In the genomic region with DNA sequence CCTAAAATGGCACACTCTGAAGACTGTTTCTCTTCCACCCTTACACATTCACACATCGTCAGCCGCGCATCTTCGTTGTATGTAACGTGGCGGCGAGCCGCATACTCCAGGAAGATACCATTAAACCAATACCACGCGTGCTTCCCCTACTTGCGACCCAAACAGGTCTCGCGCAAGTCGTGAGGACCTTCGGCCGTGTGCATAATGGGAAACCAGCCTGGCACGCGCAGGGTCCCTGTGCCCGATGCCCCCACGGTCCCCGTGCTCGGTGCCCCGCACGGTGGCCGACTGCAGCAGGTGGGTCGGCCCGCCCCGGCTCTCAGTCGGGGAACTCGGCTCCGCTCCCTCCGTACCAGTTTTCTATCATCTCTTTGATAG, we compare ENCODE assay signal across 8 mouse cellular contexts. TPM values are rescaled to one million over a fixed set of nuclear protein-coding genes. Genes with fewer than 3 reads are reported as not detected.
DNase-seq lines count a peak whose midpoint lies in the region; ATAC-seq and TF ChIP-seq lines count a peak whose summit lies in the region.

No protein-coding gene starts in this region.

- no peaks in the 10 kb centered on the region; the same call in 1 of the 2 replicates for H3K36me3 ChIP-seq in testis, adult 2 months (ENCODE audit: control insufficient read depth, insufficient read depth, low read length)
- no peaks in the 10 kb centered on the region for H3K36me3 ChIP-seq in intestine, embryonic 16.5 days (ENCODE audit: control insufficient read depth, insufficient read depth, low read length)
- H3K36me3 ChIP-seq in neural tube, embryonic 12.5 days = peaks cover 10% of the 10 kb centered on the region; the same call in 1 of the 2 replicates

- peak; percentile 61 for ATAC-seq in intestine, embryonic 16.5 days
- ATAC-seq in neural tube, embryonic 12.5 days (ENCODE audit: low FRiP score, low read depth) = peak; percentile 82

- H3K4me1 ChIP-seq in cerebellum, adult 2 months (ENCODE audit: control insufficient read depth, insufficient read depth, low read length) = peaks cover 9% of the 10 kb centered on the region; the same call in 1 of the 2 replicates
- peaks cover 7% of the 10 kb centered on the region for H3K4me1 ChIP-seq in testis, adult 2 months (ENCODE audit: control insufficient read depth, insufficient read depth, low read length)
- H3K4me1 ChIP-seq in intestine, embryonic 16.5 days (ENCODE audit: control insufficient read depth, insufficient read depth, low read length) = peaks cover 20% of the 10 kb centered on the region
- peaks cover 41% of the 10 kb centered on the region for H3K4me1 ChIP-seq in neural tube, embryonic 12.5 days

- H3K4me2 ChIP-seq in intestine, embryonic 16.5 days (ENCODE audit: low read depth, low read length) = peak overlapping the region; percentile 69
- H3K4me2 ChIP-seq in neural tube, embryonic 12.5 days (replicated peaks) = peak overlapping the region; percentile 90

- H3K27ac ChIP-seq in cerebellum, adult 2 months (ENCODE audit: insufficient read depth, low read length) = peak overlapping the region; percentile 60
- H3K27ac ChIP-seq in testis, adult 2 months (ENCODE audit: control insufficient read depth, insufficient read depth, low read depth, low read length) = peak overlapping the region; percentile 76
- peak overlapping the region; percentile 96 for H3K27ac ChIP-seq in intestine, embryonic 16.5 days (ENCODE audit: low read length)
- peak overlapping the region; percentile 46 for H3K27ac ChIP-seq in neural tube, embryonic 12.5 days

- no peak for TF ChIP-seq CTCF in cerebellum, adult 2 months (IDR thresholded peaks at IDR 0.05; ENCODE audit: borderline replicate concordance, insufficient read depth, low read depth, low read length)
- TF ChIP-seq CTCF in testis, adult 2 months (IDR thresholded peaks at IDR 0.05; ENCODE audit: control insufficient read depth, insufficient read depth, insufficient replicate concordance, low read depth, low read length) = no peak

- under 1% methylated on average over 32 of the region's 32 CpGs for whole genome bisulfite sequencing in cerebellum, adult 2 months
- under 1% methylated on average over 32 of the region's 32 CpGs for WGBS in intestine, embryonic 16.5 days
- under 1% methylated on average over 32 of the region's 32 CpGs for whole genome bisulfite sequencing in neural tube, embryonic 12.5 days

- H3K9ac ChIP-seq in intestine, embryonic 16.5 days (ENCODE audit: low read depth, low read length) = peak overlapping the region; percentile 88
- peak overlapping the region; percentile 74 for H3K9ac ChIP-seq in neural tube, embryonic 12.5 days

- H3K9me3 ChIP-seq in intestine, embryonic 16.5 days (ENCODE audit: control insufficient read depth, low read length) = no peaks in the 10 kb centered on the region
- H3K9me3 ChIP-seq in neural tube, embryonic 12.5 days = no peaks in the 10 kb centered on the region

- H3K4me3 ChIP-seq in cerebellum, adult 2 months (replicated peaks; ENCODE audit: insufficient read depth, low read depth, low read length) = peak overlapping the region; percentile 95
- peak overlapping the region; percentile 94 for H3K4me3 ChIP-seq in testis, adult 2 months (ENCODE audit: control insufficient read depth, low read depth, low read length)
- peak overlapping the region; percentile 93 for H3K4me3 ChIP-seq in intestine, embryonic 16.5 days (ENCODE audit: low read length)
- peak overlapping the region; percentile 53 for H3K4me3 ChIP-seq in neural tube, embryonic 12.5 days

- DNase-seq in cerebellum, adult 2 months = no peak
- no peak for DNase-seq in cerebellum, postnatal 25 days
- no peak for DNase-seq in testis, postnatal 14 days (ENCODE audit: low spot score)
- no peak for DNase-seq in adipocyte (ENCODE audit: low spot score)
- DNase-seq in urinary bladder, adult 2 months (ENCODE audit: low spot score) = no peak

- TF ChIP-seq POLR2A in cerebellum, adult 2 months (IDR thresholded peaks at IDR 0.05; ENCODE audit: borderline replicate concordance, insufficient read depth, low read length) = no peak
- TF ChIP-seq POLR2A in testis, adult 2 months (IDR thresholded peaks at IDR 0.05; ENCODE audit: control insufficient read depth, low read depth, low read length) = no peak; the same call in 1 of the 2 replicates

- H3K27me3 ChIP-seq in cerebellum, adult 2 months (ENCODE audit: control insufficient read depth, insufficient read depth, low read length) = no peaks in the 10 kb centered on the region
- H3K27me3 ChIP-seq in testis, adult 2 months (ENCODE audit: control insufficient read depth, insufficient read depth, low read length) = no peaks in the 10 kb centered on the region
- H3K27me3 ChIP-seq in intestine, embryonic 16.5 days (replicated peaks; ENCODE audit: control insufficient read depth, insufficient read depth, low read length) = no peaks in the 10 kb centered on the region
- H3K27me3 ChIP-seq in neural tube, embryonic 12.5 days (replicated peaks) = no peaks in the 10 kb centered on the region

RNA-seq across cellular contexts. Expression of gene Mlh1, which starts 0.5 kb away (rescaled TPM):
- 36.6 and 41.3 TPM in 2 replicates for polyA plus RNA-seq in cerebellum, adult 2 months (2012; rRNA removed)
- polyA plus RNA-seq in testis, adult 2 months (2012; rRNA removed) = 10.1 and 12.1 TPM in 2 replicates
- 41.7 and 43.3 TPM in 2 replicates for polyA plus RNA-seq in intestine, embryonic 16.5 days (2015; fragmentation: Nextera tagmentation; extraction: Ambion mirVana)
- polyA plus RNA-seq in neural tube, embryonic 12.5 days (2016; fragmentation: Nextera tagmentation; extraction: Ambion mirVana) = 34.8 and 39.9 TPM in 2 replicates
- polyA plus RNA-seq in urinary bladder, adult 2 months (2012; rRNA removed) = 30.8 and 35.8 TPM in 2 replicates

RNA-seq across cellular contexts. Expression of gene Epm2aip1, which starts 0.7 kb away (rescaled TPM):
- 52.8 and 55.6 TPM in 2 replicates for polyA plus RNA-seq in cerebellum, adult 2 months (2012; rRNA removed)
- polyA plus RNA-seq in testis, adult 2 months (2012; rRNA removed) = 3.6 and 4.2 TPM in 2 replicates
- 16.2 and 17.6 TPM in 2 replicates for polyA plus RNA-seq in intestine, embryonic 16.5 days (2015; fragmentation: Nextera tagmentation; extraction: Ambion mirVana)
- polyA plus RNA-seq in neural tube, embryonic 12.5 days (2016; fragmentation: Nextera tagmentation; extraction: Ambion mirVana) = 38.1 and 42.7 TPM in 2 replicates
- 22.9 and 29.2 TPM in 2 replicates for polyA plus RNA-seq in urinary bladder, adult 2 months (2012; rRNA removed)

RNA-seq across cellular contexts. Expression of gene Trank1, which starts 40.5 kb away (rescaled TPM):
- polyA plus RNA-seq in cerebellum, adult 2 months (2012; rRNA removed) = 78.8 and 93.4 TPM in 2 replicates
- 21.3 and 25.0 TPM in 2 replicates for polyA plus RNA-seq in testis, adult 2 months (2012; rRNA removed)
- 0.22 and 0.23 TPM in 2 replicates for polyA plus RNA-seq in intestine, embryonic 16.5 days (2015; fragmentation: Nextera tagmentation; extraction: Ambion mirVana)
- 0.72 and 1.0 TPM in 2 replicates for polyA plus RNA-seq in neural tube, embryonic 12.5 days (2016; fragmentation: Nextera tagmentation; extraction: Ambion mirVana)
- polyA plus RNA-seq in urinary bladder, adult 2 months (2012; rRNA removed) = 0.10 and 0.12 TPM in 2 replicates

Comparison
In these comparisons a context has a peak if more than half of its experiments do, and no peak if none do; other contexts are left out.
1. H3K27ac ChIP-seq: peak in every context shown above with its lines; median percentile 96 in intestine, embryonic 16.5 days; 76 in testis, adult 2 months; 60 in cerebellum, adult 2 months; 46 in neural tube, embryonic 12.5 days.
2. RNA of gene Trank1, which starts 40.5 kb away (polyA plus RNA-seq): 78.8 to 93.4 TPM in cerebellum, adult 2 months and 21.3 to 25.0 TPM in testis, adult 2 months; 0.72 to 1.0 TPM in neural tube, embryonic 12.5 days, 0.22 to 0.23 TPM in intestine, embryonic 16.5 days and 0.10 to 0.12 TPM in urinary bladder, adult 2 months; every median in the first group is over 10 times any median in the second.
3. Peak in every context shown above with its lines, with median percentiles within 50 percentile points of each other: H3K4me3 ChIP-seq.